Mouse (Mus musculus) heart, postnatal 0 days (tissue): Measurements from ENCODE around the gene Hopx. TPM values are rescaled to one million over a fixed set of nuclear protein-coding genes. Genes with fewer than 3 reads are reported as not detected.

Experiments
- ATAC-seq: fragments of 200-750 bp; cut with Nextera tagmentation; 2 replicates; pipeline ENCODE4 v1.8.0; 2017; ENCODE audit warnings: low read depth, moderate number of reproducible peaks, moderate library complexity; ENCODE audit not compliant: insufficient read depth
- DNase-seq: peaks from one replicate; pipeline ENCODE4 v3.0.0-alpha.2; 2016; ENCODE audit warnings: low spot score
- H3K27ac ChIP-seq: fragments of 300-500 bp; sonication (generic); 2 replicates; pipeline ENCODE4 v1.5.1; 2014; ENCODE audit warnings: low read depth, mild to moderate bottlenecking
- H3K27me3 ChIP-seq: fragments of 300-500 bp; sonication (generic); 2 replicates; pipeline ENCODE4 v1.6.1; 2014; ENCODE audit warnings: low read length, mixed read lengths; ENCODE audit not compliant: control insufficient read depth, insufficient read depth
- H3K36me3 ChIP-seq: fragments of 300-500 bp; sonication (generic); replicated peaks from 2 replicates; pipeline ENCODE4 v1.6.1; 2014; ENCODE audit warnings: low read length, mixed read lengths; ENCODE audit not compliant: control insufficient read depth, insufficient read depth
- H3K4me1 ChIP-seq: fragments of 300-500 bp; sonication (generic); 2 replicates; pipeline ENCODE4 v1.6.1; 2014; ENCODE audit warnings: antibody characterized with exemption; ENCODE audit not compliant: control insufficient read depth, insufficient read depth
- H3K4me2 ChIP-seq: fragments of 300-500 bp; sonication (generic); 2 replicates; pipeline ENCODE4 v1.6.1; 2014; ENCODE audit warnings: low read depth, mild to moderate bottlenecking, low read length, moderate library complexity
- H3K4me3 ChIP-seq: fragments of 300-500 bp; sonication (generic); 2 replicates; pipeline ENCODE4 v1.5.1; 2014; ENCODE audit warnings: low read depth, low read length
- H3K9ac ChIP-seq: fragments of 300-500 bp; sonication (generic); replicated peaks from 2 replicates; pipeline ENCODE4 v1.6.1; 2014; ENCODE audit warnings: low read depth, low read length, mixed read lengths
- H3K9me3 ChIP-seq: fragments of 300-500 bp; sonication (generic); replicated peaks from 2 replicates; pipeline ENCODE4 v1.6.1; 2016; ENCODE audit warnings: low read length; ENCODE audit not compliant: control insufficient read depth
- CTCF ChIP-seq: IDR thresholded peaks from 2 replicates; pipeline ENCODE4 v1.5.1; 2016; ENCODE audit warnings: antibody characterized with exemption, control low read depth, low read depth
- EP300 ChIP-seq: IDR thresholded peaks from 2 replicates; pipeline ENCODE4 v1.6.1; 2016; ENCODE audit warnings: antibody characterized with exemption, low read depth
- WGBS: fragments of 180-500 bp; shearing (Covaris S2); extraction: QIAGEN DNeasy Blood & Tissue Kit; methylation state at CpG from one replicate; pipeline ENCODE4 v1.1.7; 2014; 5-methylcytosine and 5-hydroxymethylcytosine counted together
- polyA plus RNA-seq: library from polyadenylated mRNA; unstranded; fragments of >200 nt; fragmentation: Nextera tagmentation; extraction: Ambion mirVana; gene quantifications from 2 replicates; pipeline ENCODE4 v1.2.1, GENCODE M21; 2015
- total RNA-seq: library from RNA; depleted of rRNA; stranded (reverse); fragments of >200 nt; gene quantifications from 2 replicates; pipeline ENCODE4 v1.2.3, GENCODE M21; 2014; ENCODE audit warnings: low replicate concordance

Gene Hopx
- total and polyA plus RNA-seq, 2 experiments from 2014 or later = 41.0 to 558 TPM

- Histone ChIP-seq H3K4me3 (no peak overlapping the region), H3K9ac (no peak overlapping the region), H3K4me1 (no peaks in the 10 kb centered on the region), H3K27ac (no peak overlapping the region), H3K4me2 (no peak overlapping the region), H3K27me3 (no peaks in the 10 kb centered on the region), H3K9me3 (no peaks in the 10 kb centered on the region), H3K36me3 (peaks cover 20% of the 10 kb centered on the region)
- ATAC-seq (no peak), DNase-seq (no peak)
- TF ChIP-seq CTCF (no peak), EP300 (no peak)
- 67% methylated on average over 7 of the region's 7 CpGs for WGBS
These were observed 32.2 kb downstream of the Hopx start for GRCm38 (mm10) chr5:77082735-77083134.

GRCm38 (mm10) chr5:77080761-77081160, 34.2 kb downstream of the Hopx start:
- 0 out of 2 replicates have a peak, but pooled peaks cover 6% of the 10 kb centered on the region for H3K36me3 ChIP-seq
- TF ChIP-seq CTCF (no peak), EP300 (no peak)
- no peak for DNase-seq
- ATAC-seq = no peak
- no peaks in the 10 kb centered on the region for H3K4me1 ChIP-seq
- H3K9ac ChIP-seq = no peak overlapping the region
- 83% methylated on average over 4 of the region's 4 CpGs for WGBS
- no peaks in the 10 kb centered on the region for H3K9me3 ChIP-seq
- no peaks in the 10 kb centered on the region for H3K27me3 ChIP-seq
- H3K4me2 ChIP-seq = no peak overlapping the region
- no peak overlapping the region for H3K27ac ChIP-seq
- H3K4me3 ChIP-seq = no peak overlapping the region

GRCm38 (mm10) chr5:77075951-77076350, 39.0 kb downstream of the Hopx start:
- ATAC-seq = no peak
- no peak for TF ChIP-seq EP300
- TF ChIP-seq CTCF = no peak
- DNase-seq = no peak
- Histone ChIP-seq H3K36me3 (no peaks in the 10 kb centered on the region), H3K27ac (no peak overlapping the region), H3K27me3 (no peaks in the 10 kb centered on the region), H3K4me2 (no peak overlapping the region), H3K9me3 (no peaks in the 10 kb centered on the region), H3K9ac (no peak overlapping the region), H3K4me1 (peaks cover 24% of the 10 kb centered on the region), H3K4me3 (no peak overlapping the region)
- WGBS = 90% methylated on average over 4 of the region's 4 CpGs

GRCm38 (mm10) chr5:77074914-77075313, 40.0 kb downstream of the Hopx start:
- H3K4me2 ChIP-seq = no peak overlapping the region
- no peaks in the 10 kb centered on the region for H3K36me3 ChIP-seq
- ATAC-seq = peak; percentile 78
- 18% methylated on average over 2 of the region's 2 CpGs for WGBS
- H3K9ac ChIP-seq = no peak overlapping the region
- H3K4me1 ChIP-seq = peaks cover 24% of the 10 kb centered on the region
- 0 out of 2 replicates have a peak, but pooled peaks have one; percentile 14 for TF ChIP-seq EP300
- TF ChIP-seq CTCF = no peak
- no peaks in the 10 kb centered on the region for H3K9me3 ChIP-seq
- no peaks in the 10 kb centered on the region for H3K27me3 ChIP-seq
- H3K4me3 ChIP-seq = no peak overlapping the region
- peak; percentile 80 for DNase-seq
- H3K27ac ChIP-seq = peak overlapping the region; percentile 62

GRCm38 (mm10) chr5:77073794-77074193, 41.1 kb downstream of the Hopx start:
- DNase-seq (no peak), ATAC-seq (0 out of 2 replicates have a peak, but pooled peaks have one; percentile 30)
- no peaks in the 10 kb centered on the region for H3K27me3 ChIP-seq
- TF ChIP-seq CTCF = no peak
- no peak for TF ChIP-seq EP300
- WGBS = 39% methylated on average over 8 of the region's 8 CpGs
- no peaks in the 10 kb centered on the region for H3K36me3 ChIP-seq
- 0 out of 2 replicates have a peak overlapping the region, but pooled peaks have one; percentile 9 for H3K27ac ChIP-seq
- H3K9me3 ChIP-seq = 0 out of 2 replicates have a peak, but pooled peaks cover 4% of the 10 kb centered on the region
- H3K4me2 ChIP-seq = peak overlapping the region; percentile 34
- H3K9ac ChIP-seq = no peak overlapping the region
- no peak overlapping the region for H3K4me3 ChIP-seq
- H3K4me1 ChIP-seq = peaks cover 24% of the 10 kb centered on the region

- peak; percentile 52 for TF ChIP-seq CTCF
- no peak for TF ChIP-seq EP300
- no peak for ATAC-seq
- no peak for DNase-seq
These were observed 43.3 kb downstream of the Hopx start for GRCm38 (mm10) chr5:77071626-77072025.

More at GRCm38 (mm10) chr5:77071626-77072025, 43.3 kb downstream of the Hopx start:
- no peak overlapping the region for H3K9ac ChIP-seq
- no peaks in the 10 kb centered on the region for H3K27me3 ChIP-seq
- 78% methylated on average over 3 of the region's 3 CpGs for WGBS
- no peaks in the 10 kb centered on the region for H3K36me3 ChIP-seq
- peaks cover 31% of the 10 kb centered on the region for H3K4me1 ChIP-seq
- H3K27ac ChIP-seq = no peak overlapping the region
- H3K9me3 ChIP-seq = 0 out of 2 replicates have a peak, but pooled peaks cover 4% of the 10 kb centered on the region
- no peak overlapping the region for H3K4me3 ChIP-seq
- no peak overlapping the region for H3K4me2 ChIP-seq
